Mouse (Mus musculus) erythroblast, embryonic 14.5 days (primary cell): ENCODE data around the gene Glrp1.

ENCODE experiments used
- GATA1 ChIP-seq: IDR thresholded peaks from 2 replicates; pipeline ENCODE4 v1.6.1; 2012; ENCODE audit warnings: low read length, inconsistent platforms, mixed read lengths
- TAL1 ChIP-seq: IDR thresholded peaks from 3 replicates; pipeline ENCODE4 v1.6.1; 2012; ENCODE audit warnings: low read length, inconsistent platforms, mixed read lengths

GRCm38 (mm10) chr1:88486336-88486735 lies 23.5 kb downstream of the Glrp1 start:
- TF ChIP-seq TAL1 (no peak), GATA1 (no peak)
